Mouse (Mus musculus): ENCODE results near the gene Tcta. TPM values are rescaled to one million over a fixed set of nuclear protein-coding genes. Genes with fewer than 3 reads are reported as not detected.

The Tcta gene
- 30.3 and 35.8 TPM in 2 replicates for polyA plus RNA-seq (2015; fragmentation: Nextera tagmentation; extraction: Ambion mirVana)

DNA sequence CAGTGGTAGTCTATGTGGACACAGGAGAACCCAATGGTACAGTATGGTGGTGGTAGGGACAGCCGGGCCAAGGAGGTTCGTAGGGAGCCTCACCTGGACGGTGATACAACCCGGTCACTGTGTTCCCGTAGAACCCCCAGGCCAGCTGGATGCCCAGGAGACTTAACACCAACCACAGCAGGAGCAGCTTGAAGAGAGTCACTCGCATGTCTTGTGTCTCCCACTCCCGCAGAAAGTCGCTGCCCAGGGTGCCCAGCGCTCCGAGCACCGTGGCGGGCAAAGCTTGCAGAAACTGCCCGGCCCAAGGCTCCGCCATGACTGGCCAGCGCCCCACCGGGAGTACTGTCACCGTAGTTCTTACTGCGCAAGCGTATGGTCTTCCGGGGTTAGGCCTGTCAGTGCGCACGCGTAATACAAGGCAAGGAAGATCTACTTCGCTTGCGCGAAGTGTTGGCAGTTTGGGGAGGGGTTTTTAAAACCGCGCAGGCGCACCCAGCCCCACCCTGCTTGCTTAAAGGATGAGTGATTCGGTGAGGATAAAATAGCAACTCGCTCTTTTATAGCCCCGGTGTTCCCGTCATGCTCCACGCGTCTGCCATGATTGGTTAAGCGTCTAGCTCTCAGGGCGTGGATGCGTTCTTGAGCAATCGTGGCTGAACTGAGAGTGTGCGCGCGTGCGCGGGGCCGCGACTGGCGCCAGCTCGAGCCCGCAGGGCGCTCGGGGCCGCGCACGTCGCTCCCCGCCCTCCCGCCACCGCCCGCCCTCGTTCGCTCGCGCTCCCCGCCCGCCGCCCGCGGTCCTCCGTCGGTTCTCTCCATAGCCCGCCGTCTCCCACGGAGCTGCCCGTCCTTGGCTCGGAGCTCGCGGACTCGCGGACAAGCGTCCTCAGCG lies at the start of gene Tcta, which contains the start of gene Rhoa:
Tcta (minus strand) TSS at position 532 of the 892 bp plus-strand sequence.
Rhoa (plus strand) TSS at position 501 of the 892 bp plus-strand sequence.
- H3K27me3 ChIP-seq: no peaks in the 10 kb centered on the region
- under 1% methylated on average over 81 of the region's 81 CpGs for WGBS

DNA sequence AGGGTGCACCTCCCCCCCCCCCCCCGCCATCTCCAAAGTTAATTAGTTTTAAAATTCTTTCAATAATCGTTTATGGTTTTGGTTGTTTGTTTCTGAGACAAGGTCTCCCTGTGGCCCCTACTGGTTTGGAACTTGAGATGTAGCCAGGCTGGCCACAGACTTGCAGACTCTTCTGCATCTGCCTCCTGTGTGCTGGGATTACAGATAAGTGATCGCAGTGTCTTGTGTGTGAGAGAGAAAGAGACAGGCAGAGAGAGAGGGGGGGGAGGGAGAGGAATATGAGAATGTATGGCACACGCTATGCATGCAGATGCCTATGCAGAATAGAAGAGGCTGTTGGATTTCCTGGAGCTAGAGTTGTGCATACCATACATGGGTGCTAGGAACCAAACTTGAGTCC lies 43.8 kb upstream of the Tcta start:
- H3K4me3 ChIP-seq: no peak overlapping the region
- no peak overlapping the region for H3K9ac ChIP-seq
- H3K9me3 ChIP-seq: no peaks in the 10 kb centered on the region
- H3K27ac ChIP-seq: no peak overlapping the region
- H3K36me3 ChIP-seq: peaks cover 48% of the 10 kb centered on the region
- H3K27me3 ChIP-seq: no peaks in the 10 kb centered on the region
- 87% methylated on average over 4 of the region's 4 CpGs for WGBS
- no peak overlapping the region for H3K4me2 ChIP-seq (replicated peaks)
- H3K4me1 ChIP-seq: peaks cover 11% of the 10 kb centered on the region
- ATAC-seq (ENCODE audit: low FRiP score, low read depth): no peak

More for the DNA sequence above, at the start of gene Tcta, which contains the start of gene Rhoa:
- Histone ChIP-seq H3K9me3 (no peaks in the 10 kb centered on the region), H3K27ac (peak within 1 kb of the TSS; percentile 100), H3K4me3 (peak within 1 kb of the TSS; percentile 94), H3K4me1 (peaks cover 26% of the 10 kb centered on the region), H3K9ac (peak within 1 kb of the TSS; percentile 97), H3K4me2 (replicated peaks) (peak within 1 kb of the TSS; percentile 86), H3K36me3 (peaks cover 24% of the 10 kb centered on the region)
- ATAC-seq (ENCODE audit: low FRiP score, low read depth): peak; percentile 97

DNA sequence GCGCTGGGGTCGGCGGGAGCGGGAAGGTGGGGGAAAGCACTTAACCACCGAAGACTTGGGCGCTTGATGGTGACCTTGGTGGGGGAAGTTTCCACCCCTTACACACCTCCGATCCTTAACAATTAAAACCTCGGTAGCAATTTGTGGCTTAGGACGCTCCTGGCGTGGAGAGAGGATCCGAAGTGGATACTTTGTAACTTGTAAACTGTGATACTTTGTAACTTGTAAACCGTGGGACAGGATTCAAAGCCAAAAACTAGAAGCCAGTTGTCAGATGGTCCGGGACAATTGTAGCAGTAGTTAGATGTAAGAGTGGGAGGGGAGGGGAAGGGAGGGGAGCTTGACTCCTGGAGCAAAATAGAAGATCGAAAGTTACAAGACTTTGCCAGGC lies 42.3 kb upstream of the Tcta start:
- Histone ChIP-seq H3K36me3 (peaks cover 34% of the 10 kb centered on the region), H3K4me2 (replicated peaks) (peak overlapping the region; percentile 84), H3K9ac (peak overlapping the region; percentile 83), H3K9me3 (no peaks in the 10 kb centered on the region), H3K27me3 (no peaks in the 10 kb centered on the region), H3K27ac (peak overlapping the region; percentile 97; the same call in 1 of the 2 replicates), H3K4me3 (peak overlapping the region; percentile 71), H3K4me1 (peaks cover 11% of the 10 kb centered on the region)
- ATAC-seq (ENCODE audit: low FRiP score, low read depth): no peak
- WGBS: 5% methylated on average over 14 of the region's 14 CpGs

DNA sequence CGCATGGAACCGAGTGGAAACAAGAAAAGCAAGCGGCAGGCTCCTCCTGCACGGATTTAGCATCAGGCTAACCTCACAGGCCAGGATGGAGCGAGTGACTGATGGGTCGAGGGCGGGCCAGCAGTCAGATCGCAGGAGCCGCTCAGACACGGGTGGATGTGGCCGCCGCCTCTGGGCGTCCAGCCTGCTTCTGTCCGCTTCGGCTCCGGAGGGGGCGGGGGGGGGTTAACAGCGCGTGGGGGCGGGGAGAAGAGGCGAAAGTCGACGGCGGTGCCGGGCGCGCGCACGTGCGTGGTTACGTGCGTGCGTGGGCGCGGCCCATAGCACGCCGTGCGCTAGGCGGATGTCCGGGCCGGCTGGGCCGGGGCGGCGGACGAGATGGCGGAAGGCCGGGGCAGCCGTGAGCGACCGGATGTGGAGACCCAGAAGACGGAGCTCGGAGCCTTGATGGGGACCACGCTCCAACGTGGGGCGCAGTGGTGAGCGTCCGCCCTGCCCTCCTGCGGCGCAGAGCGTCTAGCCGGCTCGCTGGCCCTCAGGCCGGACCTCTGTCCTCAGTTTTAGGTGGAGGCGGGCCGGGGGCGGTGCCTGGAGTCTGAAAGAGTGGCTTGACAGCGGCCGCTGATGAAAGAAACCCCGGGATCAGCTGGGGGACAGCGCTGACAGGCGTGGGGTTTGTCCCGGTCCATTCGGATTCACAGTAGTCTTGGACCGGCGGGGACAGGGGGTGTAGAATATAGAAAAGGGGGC lies 41.8 kb upstream of the Tcta start, which contains the start of gene Usp4:
Usp4 (plus strand) TSS at position 314 of the 750 bp plus-strand sequence.
- H3K4me3 ChIP-seq: peak within 1 kb of the TSS; percentile 71

DNA sequence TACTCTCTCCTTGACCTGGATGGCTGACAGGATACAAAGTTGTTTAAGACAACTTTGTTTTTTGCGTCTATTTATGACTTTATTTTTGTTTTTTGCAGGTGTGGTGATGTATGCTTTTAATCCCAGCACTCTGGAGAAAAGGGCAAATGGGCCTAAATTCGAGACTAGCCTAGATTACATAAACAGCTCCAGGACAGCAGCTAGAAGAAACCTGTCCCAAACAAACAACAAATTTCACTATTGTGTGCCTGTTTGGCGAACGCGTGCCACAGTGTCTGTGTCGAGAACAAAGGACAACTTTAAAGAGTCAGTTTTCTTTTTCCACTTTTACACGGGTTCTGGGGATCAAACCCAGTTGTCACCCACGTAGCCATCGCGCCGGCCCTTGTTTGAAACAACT lies 41.1 kb upstream of the Tcta start:
- Histone ChIP-seq H3K4me2 (replicated peaks) (peak overlapping the region; percentile 84), H3K4me3 (peak overlapping the region; percentile 71), H3K9ac (peak overlapping the region; percentile 83), H3K4me1 (peaks cover 11% of the 10 kb centered on the region), H3K36me3 (peaks cover 21% of the 10 kb centered on the region), H3K27ac (peak overlapping the region; percentile 97), H3K9me3 (no peaks in the 10 kb centered on the region), H3K27me3 (no peaks in the 10 kb centered on the region)
- ATAC-seq (ENCODE audit: low FRiP score, low read depth): no peak
- WGBS: 5% methylated on average over 11 of the region's 11 CpGs

More for the DNA sequence above, 41.8 kb upstream of the Tcta start, which contains the start of gene Usp4:
- ATAC-seq (ENCODE audit: low FRiP score, low read depth): peak; percentile 96
- no peaks in the 10 kb centered on the region for H3K9me3 ChIP-seq
- H3K27ac ChIP-seq: peak within 1 kb of the TSS; percentile 97
- H3K36me3 ChIP-seq: peaks cover 28% of the 10 kb centered on the region
- no peaks in the 10 kb centered on the region for H3K27me3 ChIP-seq
- under 1% methylated on average over 61 of the region's 75 CpGs for WGBS
- peaks cover 11% of the 10 kb centered on the region for H3K4me1 ChIP-seq
- peak within 1 kb of the TSS; percentile 84 for H3K4me2 ChIP-seq (replicated peaks)
- H3K9ac ChIP-seq: peak within 1 kb of the TSS; percentile 83

DNA sequence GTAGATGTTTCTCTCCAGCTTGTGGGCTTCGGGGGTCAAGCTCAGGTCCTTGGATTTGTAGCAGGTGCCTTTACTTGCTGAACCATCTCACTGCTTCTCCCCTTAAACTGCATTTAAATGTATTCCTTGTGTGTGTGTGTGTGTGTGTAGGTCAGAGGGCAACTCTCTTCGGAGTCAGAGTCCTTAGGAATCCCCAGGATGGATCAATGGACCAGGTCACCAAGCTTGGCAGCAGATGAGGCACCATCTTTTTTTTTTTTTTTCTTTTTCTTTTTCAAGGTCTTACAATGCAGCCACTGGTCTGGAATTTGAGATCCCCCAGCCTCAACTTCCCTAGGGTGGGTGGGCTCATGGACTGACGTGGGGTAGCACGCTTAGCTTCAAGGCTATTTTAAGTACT lies 38.5 kb upstream of the Tcta start:
- Histone ChIP-seq H3K4me3 (no peak overlapping the region), H3K27ac (no peak overlapping the region), H3K36me3 (no peaks in the 10 kb centered on the region), H3K9me3 (no peaks in the 10 kb centered on the region), H3K4me1 (peaks cover 30% of the 10 kb centered on the region), H3K4me2 (replicated peaks) (no peak overlapping the region), H3K27me3 (no peaks in the 10 kb centered on the region), H3K9ac (no peak overlapping the region)
- no peak for ATAC-seq (ENCODE audit: low FRiP score, low read depth)
- 83% methylated on average over 4 of the region's 4 CpGs for WGBS

DNA sequence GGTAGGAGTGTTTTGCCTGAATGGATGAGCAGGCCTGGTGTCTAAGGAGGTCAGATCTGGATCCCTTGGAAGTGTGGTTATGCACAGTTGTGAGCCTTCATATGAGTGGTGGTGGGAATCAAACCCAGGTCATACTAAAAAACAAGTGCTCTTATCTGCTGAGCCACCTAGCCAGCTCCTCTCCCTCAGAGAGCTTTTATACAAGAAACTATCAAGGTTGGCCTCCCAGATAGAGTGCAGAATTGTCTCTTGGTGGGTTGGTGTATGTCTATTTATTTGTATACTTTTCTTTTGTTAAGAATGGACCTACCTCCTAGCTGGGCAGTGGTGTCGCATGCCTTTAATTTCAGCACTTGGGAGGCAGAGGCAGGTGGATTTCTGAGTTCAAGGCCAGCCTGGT lies 37.9 kb upstream of the Tcta start:
- Histone ChIP-seq H3K36me3 (no peaks in the 10 kb centered on the region), H3K4me2 (replicated peaks) (no peak overlapping the region), H3K9me3 (no peaks in the 10 kb centered on the region), H3K4me1 (peaks cover 25% of the 10 kb centered on the region), H3K27ac (no peak overlapping the region), H3K4me3 (no peak overlapping the region), H3K27me3 (no peaks in the 10 kb centered on the region), H3K9ac (no peak overlapping the region)
- ATAC-seq (ENCODE audit: low FRiP score, low read depth): no peak
- WGBS: 96% methylated on average over 1 of the region's 1 CpGs

DNA sequence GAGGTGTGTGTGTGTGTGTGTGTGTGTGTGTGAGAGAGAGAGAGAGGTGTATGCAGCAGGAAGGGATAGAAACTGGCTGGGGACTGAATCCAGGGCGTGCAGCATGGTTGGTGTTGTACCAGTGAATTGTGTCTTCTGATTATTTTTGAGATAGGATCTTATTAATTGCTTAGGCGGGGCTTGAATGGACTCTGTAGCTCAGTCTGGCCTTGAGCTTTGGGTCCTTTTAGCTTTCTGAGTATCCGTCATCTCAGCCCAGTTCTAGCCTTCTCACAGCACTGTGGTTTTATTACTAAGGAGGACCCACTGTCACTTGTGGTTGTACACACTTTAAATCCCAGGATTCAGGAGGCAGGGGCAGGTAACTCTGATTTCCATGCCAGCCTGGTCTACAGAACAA lies 37.4 kb upstream of the Tcta start:
- no peaks in the 10 kb centered on the region for H3K27me3 ChIP-seq
- 81% methylated on average over 3 of the region's 3 CpGs for WGBS
- H3K9ac ChIP-seq: no peak overlapping the region
- H3K4me3 ChIP-seq: no peak overlapping the region
- no peak overlapping the region for H3K27ac ChIP-seq
- H3K9me3 ChIP-seq: no peaks in the 10 kb centered on the region
- ATAC-seq (ENCODE audit: low FRiP score, low read depth): no peak
- no peak overlapping the region for H3K4me2 ChIP-seq (replicated peaks)
- no peaks in the 10 kb centered on the region for H3K36me3 ChIP-seq
- H3K4me1 ChIP-seq: peaks cover 25% of the 10 kb centered on the region

DNA sequence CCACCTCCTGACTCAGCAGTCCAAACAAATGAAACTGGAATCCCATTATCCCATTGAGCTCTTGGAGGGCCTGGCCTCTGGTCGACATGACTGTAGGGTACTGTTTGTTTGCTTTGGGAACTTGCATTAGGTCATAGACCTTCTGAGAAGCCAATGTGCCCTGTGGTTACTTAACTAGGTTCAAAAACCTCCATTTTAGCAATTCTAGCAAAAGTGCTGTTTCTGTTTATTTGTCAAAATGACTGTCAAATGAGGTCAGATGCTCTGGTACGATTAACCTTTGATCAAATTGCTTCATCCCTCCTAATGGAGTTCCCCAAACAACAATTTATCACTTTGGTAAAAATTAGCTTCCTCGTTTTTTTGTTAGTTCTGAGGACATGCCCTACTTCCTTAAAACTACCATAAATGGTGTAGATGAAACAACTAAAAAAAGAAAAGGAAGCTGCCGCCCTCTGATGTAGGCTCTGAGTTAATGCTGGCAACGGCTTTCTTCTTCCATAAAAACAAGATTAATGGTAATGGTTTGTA lies 36.4 kb upstream of the Tcta start:
- no peaks in the 10 kb centered on the region for H3K9me3 ChIP-seq
- ATAC-seq (ENCODE audit: low FRiP score, low read depth): no peak
- 30% methylated on average over 5 of the region's 5 CpGs for WGBS
- H3K4me3 ChIP-seq: no peak overlapping the region
- no peaks in the 10 kb centered on the region for H3K27me3 ChIP-seq
- H3K4me2 ChIP-seq (replicated peaks): no peak overlapping the region
- peaks cover 27% of the 10 kb centered on the region for H3K4me1 ChIP-seq
- no peak overlapping the region for H3K9ac ChIP-seq
- H3K36me3 ChIP-seq: peaks cover 4% of the 10 kb centered on the region
- no peak overlapping the region for H3K27ac ChIP-seq

DNA sequence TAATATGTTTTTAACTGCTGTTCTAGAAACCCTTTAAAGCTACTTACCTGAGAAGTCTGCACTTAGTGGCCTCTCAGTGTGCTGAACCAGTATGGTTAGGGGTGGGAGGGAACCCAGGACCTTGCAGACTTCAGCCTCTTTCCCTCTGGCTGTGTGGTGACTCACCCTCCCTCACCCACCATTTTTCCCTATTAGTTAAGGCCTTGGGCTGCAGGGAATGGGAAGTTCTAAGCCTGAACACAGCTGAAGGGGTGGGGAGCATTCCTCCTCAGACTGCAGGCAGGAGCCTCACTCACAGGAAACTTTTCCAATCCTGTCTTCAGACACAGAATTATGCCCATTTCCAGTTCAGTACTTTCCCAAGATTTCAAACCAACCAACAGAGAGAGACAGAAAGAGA lies 35.8 kb upstream of the Tcta start:
- H3K9ac ChIP-seq: no peak overlapping the region
- peaks cover 4% of the 10 kb centered on the region for H3K36me3 ChIP-seq
- no peaks in the 10 kb centered on the region for H3K27me3 ChIP-seq
- H3K4me2 ChIP-seq (replicated peaks): no peak overlapping the region; the same call in 1 of the 2 replicates
- no peaks in the 10 kb centered on the region for H3K9me3 ChIP-seq
- peaks cover 27% of the 10 kb centered on the region for H3K4me1 ChIP-seq
- H3K4me3 ChIP-seq: no peak overlapping the region
- ATAC-seq (ENCODE audit: low FRiP score, low read depth): no peak
- no peak overlapping the region for H3K27ac ChIP-seq

DNA sequence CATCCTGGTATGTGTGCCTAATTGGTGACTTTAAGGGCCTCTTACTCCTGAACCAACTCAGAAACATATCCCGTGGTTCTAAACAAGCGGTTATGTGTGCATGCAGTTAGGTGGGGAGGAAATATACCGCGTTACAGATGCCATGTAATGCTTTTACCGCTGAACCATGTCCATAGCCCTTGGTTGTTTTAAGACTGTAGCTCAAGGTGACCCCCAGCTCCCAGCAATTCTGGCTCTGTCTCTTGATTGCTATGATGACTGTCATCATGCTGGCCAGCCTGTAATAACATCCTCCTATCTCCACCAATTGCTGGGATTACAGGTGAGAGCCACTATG lies 35.1 kb upstream of the Tcta start:
- Histone ChIP-seq H3K4me1 (peaks cover 27% of the 10 kb centered on the region), H3K9me3 (no peaks in the 10 kb centered on the region), H3K27ac (no peak overlapping the region), H3K4me2 (replicated peaks) (peak overlapping the region; percentile 86), H3K27me3 (no peaks in the 10 kb centered on the region), H3K4me3 (peak overlapping the region; percentile 8; the same call in 1 of the 2 replicates), H3K9ac (peak overlapping the region; percentile 93; the same call in 1 of the 2 replicates), H3K36me3 (peaks cover 6% of the 10 kb centered on the region)
- 86% methylated on average over 5 of the region's 5 CpGs for WGBS
- ATAC-seq (ENCODE audit: low FRiP score, low read depth): no peak

Data from limb, embryonic 13.5 days (tissue).